Mouse (Mus musculus) E14TG2a.4 (cell line): ENCODE measurements at regions not wholly inside any gene's neighbourhood (a gene's known extent, or its start where the extent isn't known, plus 50 kb on each side); places are given as distances from the start of the nearest gene placed in this dataset.
A peak's percentile ranks its signal among the peaks of the same experiment; 100 is the strongest.

Source experiments
- H3K27me3 ChIP-seq: 2 replicates; pipeline ENCODE4 v1.6.1; 2014; ENCODE audit warnings: low read length, control low read depth; ENCODE audit not compliant: insufficient read depth
- H3K36me3 ChIP-seq: 2 replicates; pipeline ENCODE4 v1.6.1; 2014; ENCODE audit warnings: low read length, control low read depth; ENCODE audit not compliant: insufficient read depth
- H3K4me1 ChIP-seq: replicated peaks from 2 replicates; pipeline ENCODE4 v1.6.1; 2014; ENCODE audit warnings: low read depth, low read length, control low read depth
- H3K4me3 ChIP-seq: replicated peaks from 2 replicates; pipeline ENCODE4 v1.5.1; 2014; ENCODE audit warnings: mild to moderate bottlenecking, low read length
- H3K9me3 ChIP-seq: 2 replicates; pipeline ENCODE4 v1.6.1; 2014; ENCODE audit warnings: low read length, control low read depth
- CTCF ChIP-seq: conservative IDR thresholded peaks from 2 replicates; pipeline ENCODE4 v1.5.1; 2014; ENCODE audit warnings: low read length
- NANOG ChIP-seq: IDR thresholded peaks from 2 replicates; pipeline ENCODE4 v1.6.1; 2014; ENCODE audit warnings: borderline replicate concordance, low read length, mixed read lengths
- POU5F1 ChIP-seq: IDR thresholded peaks from 2 replicates; pipeline ENCODE4 v1.6.1; 2014; ENCODE audit warnings: low read length, borderline replicate concordance

- Histone ChIP-seq H3K4me1 (peaks cover 10% of the 10 kb centered on the region), H3K36me3 (no peaks in the 10 kb centered on the region), H3K27me3 (peaks cover 50% of the 10 kb centered on the region), H3K4me3 (no peak overlapping the region), H3K9me3 (peaks cover 10% of the 10 kb centered on the region)
- TF ChIP-seq CTCF, result no peak
- peak; percentile 53; the same call in 1 of the 2 replicates for TF ChIP-seq NANOG
Observed at GRCm38 (mm10) chr2:178643841-178644240, 213.5 kb downstream of the Cdh26 start.

GRCm38 (mm10) chr2:178660071-178660470 is 229.7 kb downstream of the Cdh26 start:
- H3K4me1 ChIP-seq, result no peaks in the 10 kb centered on the region
- H3K36me3 ChIP-seq, result no peaks in the 10 kb centered on the region
- no peaks in the 10 kb centered on the region for H3K27me3 ChIP-seq
- H3K4me3 ChIP-seq, result no peak overlapping the region
- no peak for TF ChIP-seq POU5F1
- no peak for TF ChIP-seq NANOG
- TF ChIP-seq CTCF, result no peak
- no peaks in the 10 kb centered on the region for H3K9me3 ChIP-seq

GRCm38 (mm10) chr2:178662396-178662795 is 232.1 kb downstream of the Cdh26 start:
- TF ChIP-seq CTCF (no peak), NANOG (no peak), POU5F1 (no peak)
- 0 out of 2 replicates have a peak, but pooled peaks cover under 1% of the 10 kb centered on the region for H3K27me3 ChIP-seq
- H3K9me3 ChIP-seq, result no peaks in the 10 kb centered on the region
- H3K36me3 ChIP-seq, result no peaks in the 10 kb centered on the region
- H3K4me1 ChIP-seq, result no peaks in the 10 kb centered on the region
- H3K4me3 ChIP-seq, result no peak overlapping the region

GRCm38 (mm10) chr2:178664977-178665376 is 234.6 kb downstream of the Cdh26 start:
- Histone ChIP-seq H3K4me1 (no peaks in the 10 kb centered on the region), H3K27me3 (0 out of 2 replicates have a peak, but pooled peaks cover 3% of the 10 kb centered on the region), H3K4me3 (no peak overlapping the region), H3K9me3 (no peaks in the 10 kb centered on the region), H3K36me3 (no peaks in the 10 kb centered on the region)
- TF ChIP-seq CTCF (peak; percentile 59), NANOG (no peak), POU5F1 (no peak)

GRCm38 (mm10) chr2:178668451-178668850 is 238.1 kb downstream of the Cdh26 start:
- Histone ChIP-seq H3K4me1 (no peaks in the 10 kb centered on the region), H3K4me3 (no peak overlapping the region), H3K27me3 (0 out of 2 replicates have a peak, but pooled peaks cover 5% of the 10 kb centered on the region), H3K9me3 (no peaks in the 10 kb centered on the region), H3K36me3 (no peaks in the 10 kb centered on the region)
- TF ChIP-seq POU5F1 (no peak), CTCF (peak; percentile 22)

- no peaks in the 10 kb centered on the region for H3K9me3 ChIP-seq
- H3K4me3 ChIP-seq, result no peak overlapping the region
- no peaks in the 10 kb centered on the region for H3K36me3 ChIP-seq
- H3K4me1 ChIP-seq, result no peaks in the 10 kb centered on the region
- TF ChIP-seq NANOG (no peak), POU5F1 (no peak), CTCF (no peak)
- 0 out of 2 replicates have a peak, but pooled peaks cover 5% of the 10 kb centered on the region for H3K27me3 ChIP-seq
Observed at GRCm38 (mm10) chr2:178670952-178671351, 240.6 kb downstream of the Cdh26 start.

GRCm38 (mm10) chr2:178673621-178674020 is 243.3 kb downstream of the Cdh26 start:
- Histone ChIP-seq H3K9me3 (no peaks in the 10 kb centered on the region), H3K4me1 (no peaks in the 10 kb centered on the region), H3K36me3 (no peaks in the 10 kb centered on the region), H3K27me3 (0 out of 2 replicates have a peak, but pooled peaks cover 3% of the 10 kb centered on the region), H3K4me3 (no peak overlapping the region)
- TF ChIP-seq NANOG, result no peak
- TF ChIP-seq CTCF, result no peak
- no peak for TF ChIP-seq POU5F1

- H3K36me3 ChIP-seq, result no peaks in the 10 kb centered on the region
- H3K4me1 ChIP-seq, result no peaks in the 10 kb centered on the region
- no peaks in the 10 kb centered on the region for H3K9me3 ChIP-seq
- H3K4me3 ChIP-seq, result no peak overlapping the region
- TF ChIP-seq CTCF (no peak), POU5F1 (no peak), NANOG (no peak)
- H3K27me3 ChIP-seq, result 0 out of 2 replicates have a peak, but pooled peaks cover 3% of the 10 kb centered on the region
Observed at GRCm38 (mm10) chr2:178674621-178675020, 244.3 kb downstream of the Cdh26 start.

GRCm38 (mm10) chr2:178676970-178677369 is 246.6 kb downstream of the Cdh26 start:
- Histone ChIP-seq H3K4me1 (no peaks in the 10 kb centered on the region), H3K4me3 (no peak overlapping the region), H3K27me3 (peaks cover 3% of the 10 kb centered on the region; the same call in 1 of the 2 replicates), H3K9me3 (no peaks in the 10 kb centered on the region), H3K36me3 (no peaks in the 10 kb centered on the region)
- TF ChIP-seq CTCF, result no peak
- TF ChIP-seq POU5F1, result no peak
- no peak for TF ChIP-seq NANOG
